ENCODE assay signal across 8 mouse cellular contexts in the genomic region with DNA sequence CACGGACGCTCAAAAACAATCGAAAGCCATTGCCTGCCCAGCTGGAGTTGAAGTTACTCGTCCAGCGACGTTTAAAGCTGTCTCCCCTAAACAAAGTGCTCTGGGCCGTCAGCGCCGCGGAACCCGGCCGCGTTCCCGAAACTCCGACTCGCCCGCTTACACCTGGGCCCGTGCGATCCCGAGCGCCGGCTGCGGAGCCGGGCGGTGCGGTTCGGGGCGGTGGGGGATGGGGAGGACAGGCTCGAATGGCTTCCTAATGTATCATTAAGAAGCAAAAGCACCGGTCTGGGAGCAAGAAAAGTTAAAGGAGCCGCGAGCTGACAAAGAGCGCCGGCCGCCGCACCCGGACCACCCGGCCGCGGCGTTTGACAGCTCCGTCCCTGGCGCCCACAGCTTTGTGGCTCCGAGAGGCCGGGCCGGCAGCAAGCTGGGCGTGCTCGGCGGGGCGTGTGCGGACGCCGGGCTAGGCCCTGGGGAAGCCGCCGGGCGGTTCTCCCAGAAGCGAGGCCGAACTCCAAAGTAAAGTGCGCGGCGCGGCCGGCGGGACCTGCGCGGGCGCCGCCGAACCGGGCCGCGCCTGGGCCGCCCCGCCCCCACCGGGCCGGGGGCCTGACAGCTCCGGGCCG. TPM values are rescaled to one million over a fixed set of nuclear protein-coding genes. Genes with fewer than 3 reads are reported as not detected.
DNase-seq lines count a peak whose midpoint lies in the region; ATAC-seq and TF ChIP-seq lines count a peak whose summit lies in the region.

No protein-coding gene starts in this region.

- peak overlapping the region; percentile 100 for H3K4me3 ChIP-seq in kidney, adult 2 months (ENCODE audit: insufficient read depth, low read depth, low read length)
- H3K4me3 ChIP-seq in limb, embryonic 14.5 days (replicated peaks; ENCODE audit: low read length), result peak overlapping the region; percentile 98
- H3K4me3 ChIP-seq in midbrain, embryonic 16.5 days (ENCODE audit: low read depth, low read length), result peak overlapping the region; percentile 82
- H3K4me3 ChIP-seq in stomach, embryonic 14.5 days (ENCODE audit: low read depth, low read length), result peak overlapping the region; percentile 93

- DNase-seq in heart, adult 18-20 months, result peak; percentile 70 to 73
- DNase-seq in heart, adult 11 months, result no peak
- DNase-seq in embryo, embryonic 9.5 days (ENCODE audit: extremely low spot score), result peak; percentile 59
- DNase-seq in gastrocnemius, postnatal 36 days, result peak; percentile 55 to 56
- DNase-seq in kidney, adult 2 months, result peak; percentile 60
- peak; percentile 18 for DNase-seq in limb, embryonic 14.5 days (ENCODE audit: low spot score)

- peak overlapping the region; percentile 69 for H3K4me2 ChIP-seq in limb, embryonic 14.5 days (replicated peaks; ENCODE audit: low read depth, low read length, severe bottlenecking)
- peak overlapping the region; percentile 91 for H3K4me2 ChIP-seq in midbrain, embryonic 16.5 days (ENCODE audit: low read length)
- H3K4me2 ChIP-seq in stomach, embryonic 14.5 days (replicated peaks; ENCODE audit: low read depth, low read length), result peak overlapping the region; percentile 62

- H3K9me3 ChIP-seq in limb, embryonic 14.5 days (ENCODE audit: control insufficient read depth, low read length), result no peaks in the 10 kb centered on the region
- H3K9me3 ChIP-seq in midbrain, embryonic 16.5 days (replicated peaks; ENCODE audit: control insufficient read depth, low read length, poor library complexity, severe bottlenecking), result no peaks in the 10 kb centered on the region
- no peaks in the 10 kb centered on the region for H3K9me3 ChIP-seq in stomach, embryonic 14.5 days (ENCODE audit: control insufficient read depth, low read depth, low read length)

- no peaks in the 10 kb centered on the region for H3K36me3 ChIP-seq in kidney, adult 2 months (ENCODE audit: control insufficient read depth, insufficient read depth, low read length)
- no peaks in the 10 kb centered on the region for H3K36me3 ChIP-seq in limb, embryonic 14.5 days (ENCODE audit: control insufficient read depth, insufficient read depth, low read length)
- no peaks in the 10 kb centered on the region for H3K36me3 ChIP-seq in midbrain, embryonic 16.5 days (ENCODE audit: control insufficient read depth, insufficient read depth, low read length)
- H3K36me3 ChIP-seq in stomach, embryonic 14.5 days (ENCODE audit: control insufficient read depth, insufficient read depth, low read length), result no peaks in the 10 kb centered on the region

- H3K27me3 ChIP-seq in kidney, adult 2 months (replicated peaks; ENCODE audit: control insufficient read depth, insufficient read depth, low read length), result no peaks in the 10 kb centered on the region; the same call in 1 of the 2 replicates
- no peaks in the 10 kb centered on the region for H3K27me3 ChIP-seq in limb, embryonic 14.5 days (ENCODE audit: control insufficient read depth, insufficient read depth, low read length)
- H3K27me3 ChIP-seq in midbrain, embryonic 16.5 days (ENCODE audit: control insufficient read depth, insufficient read depth, low read depth, low read length), result no peaks in the 10 kb centered on the region
- no peaks in the 10 kb centered on the region for H3K27me3 ChIP-seq in stomach, embryonic 14.5 days (ENCODE audit: control insufficient read depth, insufficient read depth, low read length)

- peak overlapping the region; percentile 93 for H3K9ac ChIP-seq in limb, embryonic 14.5 days (ENCODE audit: low read depth, low read length, severe bottlenecking)
- H3K9ac ChIP-seq in midbrain, embryonic 16.5 days (ENCODE audit: low read depth, low read length), result peak overlapping the region; percentile 97
- peak overlapping the region; percentile 95 for H3K9ac ChIP-seq in stomach, embryonic 14.5 days (replicated peaks; ENCODE audit: low read depth, low read length)

- intact Hi-C loops in gastrocnemius, postnatal 36 days (cut with DNase I), result no loop called here

- ATAC-seq in limb, embryonic 14.5 days (ENCODE audit: low FRiP score, low read depth), result peak; percentile 6; the same call in 1 of the 2 replicates
- ATAC-seq in midbrain, embryonic 16.5 days, result peak; percentile 4; the same call in 1 of the 2 replicates
- ATAC-seq in stomach, embryonic 14.5 days (ENCODE audit: insufficient number of reproducible peaks, insufficient read depth, low FRiP score, low read depth), result no peak

- WGBS in kidney, adult 2 months, result under 1% methylated on average over 77 of the region's 78 CpGs
- WGBS in limb, embryonic 14.5 days, result under 1% methylated on average over 60 of the region's 78 CpGs
- WGBS in midbrain, embryonic 16.5 days, result under 1% methylated on average over 56 of the region's 78 CpGs
- WGBS in stomach, embryonic 14.5 days, result under 1% methylated on average over 77 of the region's 78 CpGs

- H3K27ac ChIP-seq in kidney, adult 2 months (ENCODE audit: insufficient read depth, low read depth, low read length), result peak overlapping the region; percentile 98
- H3K27ac ChIP-seq in limb, embryonic 14.5 days (replicated peaks; ENCODE audit: low read depth, low read length), result peak overlapping the region; percentile 98
- peak overlapping the region; percentile 99 for H3K27ac ChIP-seq in midbrain, embryonic 16.5 days (ENCODE audit: low read length)
- H3K27ac ChIP-seq in stomach, embryonic 14.5 days (ENCODE audit: low read length), result peak overlapping the region; percentile 99

- H3K4me1 ChIP-seq in kidney, adult 2 months (ENCODE audit: control insufficient read depth, insufficient read depth, low read length), result peaks cover 5% of the 10 kb centered on the region; the same call in 1 of the 2 replicates
- H3K4me1 ChIP-seq in limb, embryonic 14.5 days (ENCODE audit: control insufficient read depth, insufficient read depth, low read length), result peaks cover 14% of the 10 kb centered on the region
- peaks cover 25% of the 10 kb centered on the region for H3K4me1 ChIP-seq in midbrain, embryonic 16.5 days (ENCODE audit: control insufficient read depth, insufficient read depth, low read length)
- peaks cover 6% of the 10 kb centered on the region; the same call in 1 of the 2 replicates for H3K4me1 ChIP-seq in stomach, embryonic 14.5 days (ENCODE audit: control insufficient read depth, insufficient read depth, low read length)

- TF ChIP-seq CTCF in kidney, adult 2 months (conservative IDR thresholded peaks at IDR 0.05; ENCODE audit: insufficient read depth, insufficient read length, low read depth, low read length), result no peak

- TF ChIP-seq POLR2A in kidney, adult 2 months (IDR thresholded peaks at IDR 0.05; ENCODE audit: low read depth, low read length), result no peak
- TF ChIP-seq POLR2A in limb, embryonic 14.5 days (IDR thresholded peaks at IDR 0.05; ENCODE audit: borderline replicate concordance, extremely low read depth, insufficient read depth, insufficient read length), result no peak

RNA-seq across cellular contexts. Expression of gene Kmt2c, which starts 0.8 kb away (rescaled TPM):
- total RNA-seq in heart, adult 18-20 months (2021), result 10 to 100 TPM; 41.8 to 45.0 TPM
- 10 to 100 TPM; 26.8 to 31.2 TPM for total RNA-seq in gastrocnemius, postnatal 36 days (2021)
- 11.8 and 12.3 TPM in 2 replicates for polyA plus RNA-seq in kidney, adult 2 months (2012; rRNA removed)
- polyA plus RNA-seq in limb, embryonic 14.5 days (2012; rRNA removed), result 26.5 and 30.4 TPM in 2 replicates
- polyA plus RNA-seq in limb, embryonic 14.5 days (2014; fragmentation: Nextera tagmentation; extraction: Ambion mirVana), result 19.8 and 24.6 TPM in 2 replicates
- 15.3 and 19.2 TPM in 2 replicates for polyA plus RNA-seq in midbrain, embryonic 16.5 days (2015; fragmentation: Nextera tagmentation; extraction: Ambion mirVana)
- 25.7 and 28.8 TPM in 2 replicates for polyA plus RNA-seq in stomach, embryonic 14.5 days (2014; fragmentation: Nextera tagmentation; extraction: Ambion mirVana)

RNA-seq across cellular contexts. Expression of gene Cct8l1, which starts 18.0 kb away (rescaled TPM):
- under 1 TPM in 1 of 2 experiments, not detected in 1; 0.13 TPM for total RNA-seq in heart, adult 18-20 months (2021)
- under 1 TPM in 1 of 2 experiments, not detected in 1; 0.13 TPM for total RNA-seq in gastrocnemius, postnatal 36 days (2021)
- 0.03 and 0.07 TPM in 2 replicates for polyA plus RNA-seq in kidney, adult 2 months (2012; rRNA removed)
- 0.04 TPM in 1 of 2 replicates, not detected in the other for polyA plus RNA-seq in limb, embryonic 14.5 days (2012; rRNA removed)
- polyA plus RNA-seq in limb, embryonic 14.5 days (2014; fragmentation: Nextera tagmentation; extraction: Ambion mirVana), result 0.12 TPM in 1 of 2 replicates, not detected in the other
- 0.13 TPM in 1 of 2 replicates, not detected in the other for polyA plus RNA-seq in midbrain, embryonic 16.5 days (2015; fragmentation: Nextera tagmentation; extraction: Ambion mirVana)
- polyA plus RNA-seq in stomach, embryonic 14.5 days (2014; fragmentation: Nextera tagmentation; extraction: Ambion mirVana), result 0.17 TPM in 1 of 2 replicates, not detected in the other
